Mouse (Mus musculus): ENCODE data around the gene Myg1. TPM values are rescaled to one million over a fixed set of nuclear protein-coding genes. Genes with fewer than 3 reads are reported as not detected.

The Myg1 gene
- polyA plus RNA-seq (2015; fragmentation: Nextera tagmentation; extraction: Ambion mirVana): 109 TPM in 2 replicates

DNA sequence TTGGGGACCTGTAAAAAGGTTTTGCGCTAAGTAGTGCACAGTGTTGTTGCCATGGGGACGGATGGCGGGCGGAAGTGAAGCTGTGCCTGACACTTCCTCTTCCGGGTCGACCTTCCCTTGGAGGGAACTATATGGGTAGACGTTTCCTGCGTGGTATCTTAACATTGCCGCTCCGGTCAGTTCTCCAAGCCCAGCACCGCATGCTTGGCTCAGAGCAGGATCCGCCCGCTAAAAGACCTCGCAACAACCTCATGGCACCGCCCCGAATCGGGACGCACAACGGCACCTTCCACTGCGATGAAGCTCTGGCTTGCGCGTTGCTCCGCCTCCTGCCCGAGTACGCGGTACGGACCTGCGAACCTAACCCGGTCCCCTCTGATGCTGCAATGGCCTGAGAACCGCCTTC, at the start of gene Myg1:
TSS of gene Myg1 (plus strand) at position 100 of the 406 bp plus-strand sequence.
- Histone ChIP-seq H3K27ac (peak within 1 kb of the TSS; percentile 81), H3K4me3 (peak within 1 kb of the TSS; percentile 78), H3K4me1 (peaks cover 26% of the 10 kb centered on the region), H3K27me3 (no peaks in the 10 kb centered on the region), H3K9me3 (no peaks in the 10 kb centered on the region), H3K9ac (peak within 1 kb of the TSS; percentile 81), H3K36me3 (peaks cover 70% of the 10 kb centered on the region), H3K4me2 (peak within 1 kb of the TSS; percentile 89)
- ATAC-seq (ENCODE audit: insufficient number of reproducible peaks, insufficient read depth, low FRiP score, low TSS enrichment, low read depth): peak; percentile 85
- WGBS: 1% methylated on average over 30 of the region's 30 CpGs

DNA sequence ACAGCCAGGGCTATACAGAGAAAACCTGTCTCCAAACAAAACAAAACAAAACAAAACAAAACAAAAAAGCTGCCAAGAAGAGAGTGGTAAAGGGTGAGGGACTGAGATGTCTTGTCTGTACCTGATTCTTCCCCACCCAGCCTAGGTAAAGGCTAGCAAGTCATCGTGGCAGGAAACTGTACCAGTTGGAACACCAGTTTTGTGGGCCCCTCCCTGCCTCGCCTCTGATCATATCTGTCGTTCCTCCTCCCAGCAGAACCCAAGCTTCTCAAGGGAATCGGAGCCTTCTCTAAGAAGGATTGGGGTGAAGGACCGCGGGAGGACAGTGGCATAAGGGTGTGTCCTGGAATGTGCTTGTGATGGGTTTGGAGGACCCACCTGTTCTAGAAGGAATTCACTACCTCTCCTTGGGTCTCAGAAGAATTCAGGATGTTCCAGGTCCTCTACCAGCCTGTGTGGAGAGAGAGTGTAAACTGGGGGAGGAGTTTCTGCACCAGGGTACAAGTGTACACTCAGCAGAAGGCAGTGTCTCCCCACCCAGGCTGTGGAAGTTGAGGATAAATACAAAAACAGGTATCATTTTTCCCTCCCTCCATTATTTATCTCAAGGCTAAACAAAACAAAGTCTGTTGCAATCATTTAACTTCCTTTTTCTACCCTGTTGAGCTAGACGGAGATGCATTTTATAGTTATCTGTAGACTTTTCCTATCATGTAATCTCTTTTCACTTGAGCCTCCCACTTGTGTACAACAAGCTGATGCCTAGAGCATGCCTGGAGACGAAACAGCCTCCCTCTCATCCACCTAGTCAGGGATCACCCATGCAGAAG, 48.8 kb upstream of the Myg1 start:
- H3K36me3 ChIP-seq: peaks cover 23% of the 10 kb centered on the region

DNA sequence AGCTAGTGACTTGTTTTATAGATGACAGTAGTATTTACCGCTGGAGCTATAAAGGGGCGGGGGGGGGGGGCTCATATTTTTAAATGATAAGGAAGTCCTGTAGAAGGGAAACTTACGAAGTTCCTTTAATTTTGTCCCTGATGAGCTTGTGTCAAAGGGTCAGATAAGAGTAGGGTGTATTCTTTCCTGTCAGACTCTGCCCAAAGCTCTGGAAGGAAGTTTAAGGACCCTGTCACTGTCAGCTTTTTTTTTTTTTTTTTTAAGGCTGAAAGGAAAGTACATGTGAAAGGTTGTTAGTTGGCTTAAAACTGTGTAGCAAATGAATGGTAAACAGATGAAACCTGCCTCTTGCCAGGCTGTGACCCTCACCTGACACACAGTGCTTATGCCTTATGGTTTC, 47.9 kb upstream of the Myg1 start:
- WGBS: 75% methylated on average over 3 of the region's 3 CpGs
- H3K36me3 ChIP-seq: peaks cover 23% of the 10 kb centered on the region
- H3K27me3 ChIP-seq: no peaks in the 10 kb centered on the region
- no peaks in the 10 kb centered on the region for H3K9me3 ChIP-seq
- no peak overlapping the region for H3K9ac ChIP-seq
- no peak overlapping the region for H3K4me2 ChIP-seq
- no peak for ATAC-seq (ENCODE audit: insufficient number of reproducible peaks, insufficient read depth, low FRiP score, low TSS enrichment, low read depth)
- H3K4me3 ChIP-seq: no peak overlapping the region
- H3K27ac ChIP-seq: no peak overlapping the region
- H3K4me1 ChIP-seq: peaks cover 19% of the 10 kb centered on the region

More for the DNA sequence above, 48.8 kb upstream of the Myg1 start:
- WGBS: 80% methylated on average over 8 of the region's 8 CpGs
- H3K4me1 ChIP-seq: peaks cover 21% of the 10 kb centered on the region
- peak overlapping the region; percentile 3; the same call in 1 of the 2 replicates for H3K4me2 ChIP-seq
- no peak overlapping the region for H3K4me3 ChIP-seq
- H3K27ac ChIP-seq: no peak overlapping the region
- H3K9me3 ChIP-seq: no peaks in the 10 kb centered on the region
- H3K27me3 ChIP-seq: no peaks in the 10 kb centered on the region
- H3K9ac ChIP-seq: no peak overlapping the region
- ATAC-seq (ENCODE audit: insufficient number of reproducible peaks, insufficient read depth, low FRiP score, low TSS enrichment, low read depth): no peak

DNA sequence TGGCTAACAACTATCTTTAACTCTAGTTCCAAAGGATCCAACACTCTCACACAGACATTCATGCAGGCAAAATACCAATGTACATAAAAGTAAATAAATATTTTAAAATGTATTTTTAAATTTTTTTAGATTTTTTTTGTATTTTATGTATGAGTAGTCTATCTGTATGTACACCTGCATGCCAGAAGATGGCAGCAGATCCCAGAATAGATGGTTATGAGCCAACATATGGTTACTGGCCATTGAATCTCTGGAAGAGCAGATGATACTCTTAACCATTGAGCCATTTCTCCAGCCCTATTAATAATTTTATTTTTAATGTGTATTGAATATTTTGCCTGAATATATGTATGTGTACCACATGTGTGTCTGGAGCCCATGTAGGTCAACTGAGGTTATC, 44.1 kb upstream of the Myg1 start:
- no peak for ATAC-seq (ENCODE audit: insufficient number of reproducible peaks, insufficient read depth, low FRiP score, low TSS enrichment, low read depth)
- Histone ChIP-seq H3K36me3 (peaks cover 4% of the 10 kb centered on the region), H3K9ac (no peak overlapping the region), H3K27me3 (no peaks in the 10 kb centered on the region), H3K27ac (no peak overlapping the region), H3K4me1 (no peaks in the 10 kb centered on the region; the same call in 1 of the 2 replicates), H3K4me3 (no peak overlapping the region), H3K4me2 (no peak overlapping the region), H3K9me3 (no peaks in the 10 kb centered on the region)

DNA sequence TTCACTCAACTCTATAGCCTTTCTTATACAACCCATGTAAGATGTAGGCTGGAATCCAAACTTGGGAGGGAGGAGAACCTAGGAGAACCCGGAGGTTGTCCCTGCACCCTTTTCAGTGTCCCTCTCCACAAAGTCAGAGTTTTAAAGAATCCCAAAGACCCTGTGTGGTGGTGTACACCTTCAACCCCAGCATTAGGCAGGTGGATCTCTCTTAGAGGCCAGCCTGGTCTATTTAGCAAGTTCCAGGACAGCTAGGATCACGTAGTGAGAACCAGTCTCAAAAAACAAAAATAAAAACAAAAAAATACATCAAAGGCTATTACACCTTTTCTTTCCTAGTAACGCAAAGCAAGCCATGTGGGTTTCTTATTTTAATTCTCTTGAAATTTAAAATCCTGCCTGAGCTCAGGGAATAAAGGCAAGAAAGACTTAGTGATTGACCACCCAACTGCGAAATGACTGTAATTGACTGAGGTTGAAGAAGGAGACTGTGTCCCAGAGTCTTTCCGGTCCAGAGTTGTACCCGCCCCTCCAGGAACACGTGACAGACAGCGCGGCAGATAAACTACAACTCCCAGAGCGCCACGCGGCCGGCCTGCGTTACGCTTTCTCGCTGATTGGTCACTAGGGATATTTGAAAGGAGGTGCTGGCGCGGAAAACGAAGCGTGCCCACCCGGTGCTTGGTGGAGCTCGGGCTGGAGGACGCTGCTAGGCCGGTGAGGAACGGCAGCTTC, 35.7 kb upstream of the Myg1 start, which contains the start of gene Espl1:
TSS of gene Espl1 (plus strand) at position 634 of the 735 bp plus-strand sequence.
- peaks cover 18% of the 10 kb centered on the region for H3K4me1 ChIP-seq
- peak within 1 kb of the TSS; percentile 71 for H3K4me3 ChIP-seq
- H3K9ac ChIP-seq: peak within 1 kb of the TSS; percentile 70
- ATAC-seq (ENCODE audit: insufficient number of reproducible peaks, insufficient read depth, low FRiP score, low TSS enrichment, low read depth): peak; percentile 92
- 7% methylated on average over 25 of the region's 25 CpGs for WGBS
- no peaks in the 10 kb centered on the region for H3K27me3 ChIP-seq
- H3K27ac ChIP-seq: peak within 1 kb of the TSS; percentile 11; the same call in 1 of the 2 replicates
- H3K36me3 ChIP-seq: peaks cover 25% of the 10 kb centered on the region
- H3K9me3 ChIP-seq: no peaks in the 10 kb centered on the region
- H3K4me2 ChIP-seq: peak within 1 kb of the TSS; percentile 85

DNA sequence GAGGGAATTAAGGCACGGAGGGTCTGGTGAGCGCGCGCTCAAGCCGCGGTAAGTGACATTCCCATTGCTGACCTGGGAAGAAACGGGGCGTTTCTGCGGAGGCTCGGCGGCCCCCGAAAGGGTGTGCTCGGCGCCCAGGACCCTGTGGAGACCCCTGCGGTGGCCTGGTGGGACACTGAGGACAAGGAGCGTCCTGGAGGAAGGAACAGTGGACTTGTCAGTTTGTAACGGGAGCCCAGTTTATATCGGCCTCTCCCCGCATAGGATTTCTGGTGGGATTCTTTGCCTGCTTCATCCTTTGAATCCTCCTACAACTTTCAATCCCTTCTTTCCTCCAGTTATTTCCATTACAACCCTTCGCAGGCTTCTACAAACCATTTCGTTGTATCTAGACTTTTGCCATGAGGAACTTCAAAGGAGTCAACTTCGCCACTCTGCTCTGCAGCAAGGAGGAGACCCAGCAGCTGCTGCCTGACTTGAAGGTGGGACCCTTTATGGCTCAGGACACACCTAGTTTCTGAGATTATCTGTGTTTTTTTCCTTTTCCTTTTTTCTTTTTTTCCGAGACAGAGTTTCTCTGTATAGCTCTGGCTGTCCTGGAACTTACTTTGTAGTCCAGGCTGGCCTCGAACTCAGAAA, 35.0 kb upstream of the Myg1 start:
- peaks cover 18% of the 10 kb centered on the region for H3K4me1 ChIP-seq
- peak overlapping the region; percentile 71 for H3K4me3 ChIP-seq
- no peak overlapping the region; the same call in 1 of the 2 replicates for H3K27ac ChIP-seq
- no peaks in the 10 kb centered on the region for H3K27me3 ChIP-seq
- no peaks in the 10 kb centered on the region for H3K9me3 ChIP-seq
- 0 out of 2 replicates have a peak, but pooled peaks have one; percentile 1 for ATAC-seq (ENCODE audit: insufficient number of reproducible peaks, insufficient read depth, low FRiP score, low TSS enrichment, low read depth)
- H3K9ac ChIP-seq: peak overlapping the region; percentile 70
- H3K4me2 ChIP-seq: peak overlapping the region; percentile 85
- peaks cover 32% of the 10 kb centered on the region for H3K36me3 ChIP-seq
- 4% methylated on average over 24 of the region's 24 CpGs for WGBS

DNA sequence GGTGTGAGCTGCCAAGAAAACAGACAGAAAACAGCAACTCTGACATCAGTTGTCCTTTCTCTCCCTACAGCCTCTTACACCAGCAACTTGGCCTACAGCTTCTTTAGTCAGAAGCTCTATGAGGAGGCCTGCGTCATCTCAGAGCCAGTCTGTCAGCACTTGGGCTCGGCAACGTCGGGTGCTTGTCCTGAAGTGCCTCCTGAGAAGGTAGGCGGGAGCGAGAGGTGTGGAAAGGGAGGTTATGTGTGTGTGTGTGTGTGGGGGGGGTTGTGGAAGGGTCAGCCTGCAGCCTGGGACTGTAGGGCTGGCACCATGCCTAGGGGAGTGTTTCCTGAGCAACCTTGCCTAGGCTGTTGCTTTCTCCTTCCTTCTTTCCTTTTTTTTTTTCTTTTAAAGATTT, 29.0 kb upstream of the Myg1 start:
- peaks cover 7% of the 10 kb centered on the region; the same call in 1 of the 2 replicates for H3K4me1 ChIP-seq
- H3K9me3 ChIP-seq: no peaks in the 10 kb centered on the region
- no peak overlapping the region for H3K9ac ChIP-seq
- no peaks in the 10 kb centered on the region for H3K27me3 ChIP-seq
- H3K36me3 ChIP-seq: peaks cover 82% of the 10 kb centered on the region
- no peak overlapping the region for H3K27ac ChIP-seq
- no peak for ATAC-seq (ENCODE audit: insufficient number of reproducible peaks, insufficient read depth, low FRiP score, low TSS enrichment, low read depth)
- WGBS: 88% methylated on average over 6 of the region's 6 CpGs
- no peak overlapping the region for H3K4me3 ChIP-seq
- H3K4me2 ChIP-seq: no peak overlapping the region

DNA sequence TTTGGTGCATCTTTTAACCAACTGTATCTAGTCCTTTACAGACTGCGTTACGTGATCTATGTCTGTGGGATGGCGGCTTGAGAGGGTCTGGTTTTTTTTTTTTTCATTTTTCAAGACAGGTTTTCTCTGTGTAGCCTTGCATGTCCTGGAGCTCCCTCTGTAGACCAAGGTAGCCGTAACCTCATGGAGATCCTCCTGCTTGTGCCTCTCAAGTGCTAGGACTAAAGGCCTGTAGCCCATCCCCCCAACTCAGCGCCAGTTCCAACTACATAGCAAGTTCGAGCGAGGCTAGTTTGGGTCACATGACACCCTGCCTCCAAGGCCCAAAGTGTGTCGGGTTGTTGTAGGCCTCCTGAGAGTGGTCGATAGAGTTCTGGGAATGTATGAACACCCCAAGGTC, 22.8 kb upstream of the Myg1 start:
- Histone ChIP-seq H3K4me1 (no peaks in the 10 kb centered on the region), H3K27me3 (no peaks in the 10 kb centered on the region), H3K9ac (no peak overlapping the region), H3K9me3 (no peaks in the 10 kb centered on the region), H3K4me3 (no peak overlapping the region), H3K27ac (no peak overlapping the region), H3K36me3 (peaks cover 87% of the 10 kb centered on the region), H3K4me2 (no peak overlapping the region)
- WGBS: 79% methylated on average over 9 of the region's 9 CpGs
- ATAC-seq (ENCODE audit: insufficient number of reproducible peaks, insufficient read depth, low FRiP score, low TSS enrichment, low read depth): no peak

DNA sequence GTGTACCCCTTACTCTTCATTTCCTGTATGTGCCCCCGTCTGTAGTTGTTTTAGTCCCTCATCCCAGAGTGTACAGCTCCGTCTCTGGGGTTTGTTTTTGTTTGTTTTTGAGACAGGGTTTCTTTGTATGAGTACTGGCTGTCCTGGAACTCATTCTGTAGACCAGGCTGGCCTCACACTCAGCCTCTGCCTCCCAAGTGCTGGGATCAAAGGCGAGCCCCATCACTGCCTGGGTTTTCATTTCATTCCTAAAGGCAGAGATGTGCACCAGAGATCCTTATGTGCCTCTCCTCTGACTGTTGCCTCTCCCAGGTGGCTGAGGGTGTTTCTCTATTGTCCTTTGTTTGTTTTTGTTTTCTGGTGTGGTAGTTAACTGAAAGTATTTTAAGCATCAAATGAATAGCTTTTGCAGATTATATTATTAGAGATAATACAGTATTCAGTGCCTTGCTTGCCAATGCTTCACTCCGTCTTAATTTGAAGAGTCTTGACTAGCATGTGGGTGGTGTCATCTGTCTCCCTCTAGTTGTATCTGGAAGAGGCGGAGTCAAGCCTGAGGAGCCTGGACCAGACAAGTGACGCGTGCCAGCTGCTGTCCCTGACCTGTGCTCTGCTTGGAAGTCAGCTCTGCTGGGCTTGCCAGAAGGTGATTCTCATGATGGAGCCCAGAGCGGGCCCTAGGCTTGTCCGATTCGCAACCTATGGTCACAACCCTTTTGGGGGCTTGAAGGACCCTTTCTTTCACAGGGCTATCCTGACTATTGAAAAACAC, 21.2 kb upstream of the Myg1 start:
- H3K9ac ChIP-seq: no peak overlapping the region
- no peak for ATAC-seq (ENCODE audit: insufficient number of reproducible peaks, insufficient read depth, low FRiP score, low TSS enrichment, low read depth)
- no peaks in the 10 kb centered on the region for H3K4me1 ChIP-seq
- no peaks in the 10 kb centered on the region for H3K9me3 ChIP-seq
- H3K27ac ChIP-seq: no peak overlapping the region
- no peak overlapping the region for H3K4me3 ChIP-seq
- WGBS: 78% methylated on average over 10 of the region's 10 CpGs
- peaks cover 87% of the 10 kb centered on the region for H3K36me3 ChIP-seq
- H3K4me2 ChIP-seq: no peak overlapping the region
- H3K27me3 ChIP-seq: no peaks in the 10 kb centered on the region

DNA sequence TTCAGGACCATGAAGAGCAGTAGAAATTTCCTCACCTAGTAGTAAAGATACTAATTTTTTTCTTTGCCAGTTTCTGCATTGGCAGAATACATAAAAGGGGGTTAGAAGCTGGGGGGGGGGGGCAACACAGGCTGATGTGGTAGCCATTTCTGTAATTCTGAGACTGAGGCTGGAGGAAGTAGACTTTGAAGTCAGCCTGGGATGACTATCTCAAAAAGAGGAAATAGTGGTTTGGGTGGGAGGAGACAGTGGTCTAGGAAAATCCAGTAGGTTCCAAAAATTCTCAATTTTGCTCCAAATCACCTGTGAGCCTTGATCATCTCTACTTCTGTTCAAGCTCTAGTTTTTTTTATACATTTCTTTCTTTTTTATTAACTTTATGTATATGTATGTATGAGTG, 20.0 kb upstream of the Myg1 start:
- no peaks in the 10 kb centered on the region for H3K27me3 ChIP-seq
- no peaks in the 10 kb centered on the region for H3K4me1 ChIP-seq
- peaks cover 87% of the 10 kb centered on the region for H3K36me3 ChIP-seq
- H3K4me2 ChIP-seq: no peak overlapping the region
- no peak overlapping the region for H3K27ac ChIP-seq
- H3K9me3 ChIP-seq: no peaks in the 10 kb centered on the region
- no peak for ATAC-seq (ENCODE audit: insufficient number of reproducible peaks, insufficient read depth, low FRiP score, low TSS enrichment, low read depth)
- H3K9ac ChIP-seq: no peak overlapping the region
- H3K4me3 ChIP-seq: no peak overlapping the region

DNA sequence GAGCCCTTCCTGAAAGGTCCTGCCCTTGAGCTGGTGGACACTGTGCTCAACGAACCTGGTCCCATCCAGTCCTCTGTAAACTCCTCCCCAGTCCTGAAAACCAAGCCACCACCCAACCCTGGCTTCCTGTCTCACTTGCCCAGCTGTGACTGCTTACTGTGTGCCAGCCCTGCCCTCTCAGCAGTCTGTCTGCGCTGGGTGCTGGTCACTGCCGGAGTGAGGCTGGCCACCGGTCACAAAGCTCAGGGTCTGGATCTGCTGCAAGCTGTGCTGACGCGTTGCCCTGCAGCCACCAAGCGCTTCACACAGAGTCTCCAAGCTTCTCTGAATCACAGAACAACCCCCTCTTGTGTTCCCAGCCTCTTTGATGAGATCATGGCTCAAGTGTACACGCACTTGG, 16.2 kb upstream of the Myg1 start:
- no peaks in the 10 kb centered on the region for H3K27me3 ChIP-seq
- H3K4me2 ChIP-seq: no peak overlapping the region
- 90% methylated on average over 8 of the region's 8 CpGs for whole genome bisulfite sequencing
- H3K4me3 ChIP-seq: no peak overlapping the region
- H3K4me1 ChIP-seq: no peaks in the 10 kb centered on the region
- ATAC-seq (ENCODE audit: insufficient number of reproducible peaks, insufficient read depth, low FRiP score, low TSS enrichment, low read depth): no peak
- H3K27ac ChIP-seq: no peak overlapping the region
- H3K36me3 ChIP-seq: peaks cover 89% of the 10 kb centered on the region
- H3K9me3 ChIP-seq: no peaks in the 10 kb centered on the region
- H3K9ac ChIP-seq: no peak overlapping the region
